Mouse (Mus musculus): Measurements from ENCODE around the gene Wars. TPM values are rescaled to one million over a fixed set of nuclear protein-coding genes. Genes with fewer than 3 reads are reported as not detected.
A peak's percentile ranks its signal among the peaks of the same experiment; 100 is the strongest.
"Not testable (repeated sequence)": the region's sequence is repeated elsewhere in the genome, so short reads cannot be mapped to it uniquely, and the experiment has no call there.

Wars gene
- polyA plus RNA-seq, 1 experiment, result 107 TPM

DNA sequence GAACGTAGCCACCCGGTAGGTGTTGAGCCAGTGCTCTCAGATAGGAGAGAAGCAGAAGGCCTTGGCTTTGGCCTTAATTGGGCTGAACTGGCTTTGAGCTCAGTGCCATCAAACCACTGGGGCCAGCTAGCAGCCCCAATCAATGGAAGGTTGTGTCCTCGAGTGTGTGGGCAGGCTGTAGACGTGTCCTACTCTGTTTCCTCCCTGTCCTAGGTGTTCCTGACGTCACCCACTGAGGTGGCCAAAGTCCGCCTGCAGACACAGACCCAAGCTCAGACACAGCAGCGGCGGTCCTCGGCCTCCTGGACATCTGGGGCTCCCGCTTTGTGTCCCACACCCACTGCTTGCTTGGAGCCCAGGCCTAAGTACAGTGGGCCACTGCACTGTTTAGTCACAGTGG, 38.9 kb downstream of the Wars start:
- DNase-seq (ENCODE audit: low read depth), result no peak
- no peak for TF ChIP-seq POLR2A (IDR thresholded peaks at IDR 0.05; ENCODE audit: borderline replicate concordance, extremely low read depth, insufficient read depth, insufficient read length, poor library complexity, severe bottlenecking)
- TF ChIP-seq CTCF (IDR thresholded peaks at IDR 0.05; ENCODE audit: borderline replicate concordance, extremely low read depth, insufficient read depth, insufficient read length), result no peak

DNA sequence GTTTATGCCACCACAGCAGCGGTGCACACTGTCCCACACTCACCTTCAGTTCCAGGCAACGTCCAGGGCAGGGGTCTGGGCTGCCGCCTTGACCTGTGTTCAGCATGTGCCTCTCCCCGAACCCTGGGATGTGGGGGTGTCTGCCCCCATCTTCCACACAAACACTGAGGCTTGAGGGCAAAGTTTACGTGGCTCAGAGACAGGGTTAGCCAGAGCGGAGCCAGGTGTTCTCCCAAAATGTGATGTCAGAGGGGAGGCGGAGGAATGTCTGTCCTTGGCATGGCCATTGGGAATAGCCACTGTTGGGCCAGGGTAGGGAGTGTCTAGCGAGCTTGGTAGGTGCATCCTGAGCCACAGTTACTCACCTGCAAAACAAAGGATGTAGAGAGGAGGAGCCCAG, 41.2 kb downstream of the Wars start:
- no peak for DNase-seq (ENCODE audit: low read depth)

DNA sequence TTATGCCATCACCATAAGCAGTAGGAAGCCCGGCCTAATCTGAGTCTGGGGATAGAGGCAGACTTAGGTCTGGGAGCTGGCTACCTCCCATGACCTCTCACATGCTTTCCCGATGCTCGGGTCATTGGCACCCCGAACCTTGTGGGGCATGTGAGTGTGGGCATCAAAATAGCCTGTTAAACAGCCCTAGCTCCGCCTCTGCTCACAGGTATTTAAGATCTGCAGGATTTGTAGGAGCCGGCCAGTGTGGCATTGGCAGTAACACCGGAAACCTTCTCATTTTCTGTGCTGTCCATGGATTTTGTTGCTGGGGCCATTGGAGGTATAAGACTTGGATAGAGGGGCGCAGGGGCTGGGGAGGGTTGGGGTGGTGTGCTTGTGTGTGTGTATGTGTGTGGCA, 43.1 kb downstream of the Wars start:
- DNase-seq (ENCODE audit: low read depth), result no peak
- TF ChIP-seq CTCF (IDR thresholded peaks at IDR 0.05; ENCODE audit: borderline replicate concordance, extremely low read depth, insufficient read depth, insufficient read length) (no peak), POLR2A (IDR thresholded peaks at IDR 0.05; ENCODE audit: borderline replicate concordance, extremely low read depth, insufficient read depth, insufficient read length, poor library complexity, severe bottlenecking) (no peak)

More for the DNA sequence above, 41.2 kb downstream of the Wars start:
- no peak for TF ChIP-seq POLR2A (IDR thresholded peaks at IDR 0.05; ENCODE audit: borderline replicate concordance, extremely low read depth, insufficient read depth, insufficient read length, poor library complexity, severe bottlenecking)
- no peak for TF ChIP-seq CTCF (IDR thresholded peaks at IDR 0.05; ENCODE audit: borderline replicate concordance, extremely low read depth, insufficient read depth, insufficient read length)

DNA sequence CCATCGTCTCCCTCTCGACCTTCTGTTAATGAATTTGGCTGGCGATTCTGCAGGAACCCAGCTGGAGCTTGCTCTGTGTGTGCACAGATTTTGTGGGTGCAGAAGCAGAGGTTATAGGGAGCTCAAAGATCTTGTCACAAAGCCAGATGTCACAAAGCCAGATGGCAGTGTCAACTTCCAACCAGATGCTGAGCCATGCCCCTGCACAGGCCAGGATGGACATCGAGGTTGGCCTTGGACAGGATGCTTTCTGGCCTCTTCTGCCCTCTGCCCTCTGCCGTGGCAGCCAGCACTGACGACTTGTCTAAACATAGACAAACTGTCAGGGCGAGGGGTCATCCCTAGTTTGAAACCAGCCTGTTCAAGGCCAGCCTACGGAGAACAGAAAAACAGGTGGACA, 43.8 kb downstream of the Wars start:
- DNase-seq (ENCODE audit: low read depth), result no peak
- TF ChIP-seq CTCF (IDR thresholded peaks at IDR 0.05; ENCODE audit: borderline replicate concordance, extremely low read depth, insufficient read depth, insufficient read length) (no peak), POLR2A (IDR thresholded peaks at IDR 0.05; ENCODE audit: borderline replicate concordance, extremely low read depth, insufficient read depth, insufficient read length, poor library complexity, severe bottlenecking) (no peak)

DNA sequence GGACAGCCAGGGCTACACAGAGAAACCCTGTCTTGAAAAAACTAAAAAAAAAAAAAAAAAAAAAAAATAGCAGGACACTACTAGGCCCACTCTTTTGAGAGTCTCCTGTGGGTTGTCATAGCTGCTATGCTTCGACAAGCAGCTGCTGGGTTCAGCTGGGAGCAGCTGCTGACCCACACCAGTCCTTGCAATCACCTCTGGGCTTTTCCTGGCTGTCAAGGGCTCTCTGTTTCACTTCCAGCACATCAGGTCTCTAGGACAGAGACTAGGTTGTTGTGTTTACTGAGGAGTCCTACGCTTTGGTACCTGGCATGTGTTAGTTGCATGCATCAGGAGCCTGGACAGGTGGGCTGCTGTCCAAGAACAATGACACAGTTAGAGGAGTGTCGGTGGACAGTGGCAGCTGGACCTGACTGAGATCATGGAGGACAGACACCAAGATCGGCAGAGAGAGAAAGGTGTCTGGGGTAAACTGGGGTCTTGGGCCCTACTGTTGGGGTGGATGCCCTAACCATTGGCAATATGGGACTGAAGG, 44.4 kb downstream of the Wars start:
- TF ChIP-seq CTCF (IDR thresholded peaks at IDR 0.05; ENCODE audit: borderline replicate concordance, extremely low read depth, insufficient read depth, insufficient read length), result no peak
- no peak for TF ChIP-seq POLR2A (IDR thresholded peaks at IDR 0.05; ENCODE audit: borderline replicate concordance, extremely low read depth, insufficient read depth, insufficient read length, poor library complexity, severe bottlenecking)
- no peak for DNase-seq (ENCODE audit: low read depth)

DNA sequence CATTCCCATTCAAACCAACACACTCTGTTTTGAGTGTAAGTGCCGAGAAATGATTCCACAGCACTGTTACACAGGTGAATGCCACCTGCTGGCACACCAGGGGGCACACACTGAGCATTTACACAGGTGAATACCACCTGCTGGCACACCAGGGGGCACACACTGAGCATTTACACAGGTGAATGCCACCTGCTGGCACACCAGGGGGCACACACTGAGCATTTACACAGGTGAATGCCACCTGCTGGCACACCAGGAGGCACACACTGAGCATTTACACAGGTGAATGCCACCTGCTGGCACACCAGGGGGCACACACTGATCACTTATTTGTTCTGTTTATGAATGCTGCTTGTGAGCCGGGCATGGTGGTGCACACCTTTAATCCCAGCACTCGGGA, 45.9 kb downstream of the Wars start:
- DNase-seq (ENCODE audit: low read depth), result not testable (repeated sequence)

DNA sequence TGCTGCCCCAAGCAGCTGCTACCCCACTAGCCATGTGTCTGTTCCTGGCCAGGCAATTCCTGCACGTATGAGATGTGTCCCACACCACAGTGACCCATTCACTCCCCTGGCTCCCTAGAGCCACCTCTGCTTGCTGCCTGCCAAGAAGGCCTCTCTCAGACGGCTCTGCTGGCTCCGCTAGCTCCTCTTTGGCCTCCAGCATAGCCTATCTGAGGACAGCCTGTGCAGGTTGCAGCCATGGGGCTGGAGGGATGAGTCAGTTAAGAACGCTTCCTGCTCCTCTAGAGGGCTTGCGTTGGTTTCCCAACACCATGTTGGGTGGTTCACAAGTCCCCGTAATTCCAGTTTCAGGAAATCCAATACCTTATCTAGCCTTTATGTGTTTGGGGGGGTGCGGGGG, 51.3 kb downstream of the Wars start:
- TF ChIP-seq POLR2A (IDR thresholded peaks at IDR 0.05; ENCODE audit: borderline replicate concordance, extremely low read depth, insufficient read depth, insufficient read length, poor library complexity, severe bottlenecking), result no peak
- TF ChIP-seq CTCF (IDR thresholded peaks at IDR 0.05; ENCODE audit: borderline replicate concordance, extremely low read depth, insufficient read depth, insufficient read length), result no peak

DNA sequence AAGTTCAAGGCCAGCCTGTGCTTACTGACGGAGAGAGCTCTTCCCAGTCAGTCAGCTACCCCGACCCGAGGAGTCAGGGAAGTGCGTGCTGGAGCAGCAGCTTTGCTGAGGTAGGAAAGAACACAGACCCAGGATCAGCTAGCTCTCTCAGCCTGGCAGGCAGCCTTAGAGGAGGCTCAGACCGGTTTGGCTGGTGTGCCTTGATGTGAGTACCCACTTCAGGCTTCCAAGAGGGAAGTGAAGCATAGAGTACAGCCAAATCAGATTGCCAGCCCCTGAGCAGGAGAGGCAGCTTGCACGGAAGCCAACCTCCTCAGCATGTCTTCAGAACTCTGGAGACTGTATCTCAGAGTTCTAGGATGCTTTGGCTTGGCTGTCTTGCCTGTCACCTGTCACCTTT, 52.8 kb downstream of the Wars start:
- DNase-seq (ENCODE audit: low read depth), result peak; percentile 20
- TF ChIP-seq POLR2A (IDR thresholded peaks at IDR 0.05; ENCODE audit: borderline replicate concordance, extremely low read depth, insufficient read depth, insufficient read length, poor library complexity, severe bottlenecking), result no peak
- TF ChIP-seq CTCF (IDR thresholded peaks at IDR 0.05; ENCODE audit: borderline replicate concordance, extremely low read depth, insufficient read depth, insufficient read length), result no peak

More for the DNA sequence above, 51.3 kb downstream of the Wars start:
- DNase-seq (ENCODE audit: low read depth), result no peak

DNA sequence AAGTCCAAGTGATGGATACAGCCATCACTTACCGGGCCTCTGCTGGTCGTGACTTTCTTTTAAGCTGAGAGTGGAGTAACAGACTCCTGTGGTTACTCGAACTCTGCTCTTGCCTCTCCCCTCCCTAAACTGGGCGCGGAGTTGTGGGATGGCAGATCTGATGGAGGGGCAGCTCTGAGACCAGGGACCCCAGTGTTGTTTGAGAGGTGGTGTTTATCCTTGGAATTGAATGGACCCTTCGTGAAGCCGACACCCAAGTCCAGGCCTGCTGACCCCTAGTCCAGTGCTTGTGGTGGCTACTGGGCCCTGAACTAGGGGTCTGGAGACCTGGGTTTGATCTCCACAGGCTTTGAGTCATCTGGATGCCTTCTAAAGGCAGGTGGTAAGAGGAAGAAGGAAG, 57.3 kb downstream of the Wars start:
- DNase-seq (ENCODE audit: low read depth), result no peak
- TF ChIP-seq CTCF (IDR thresholded peaks at IDR 0.05; ENCODE audit: borderline replicate concordance, extremely low read depth, insufficient read depth, insufficient read length), result no peak
- no peak for TF ChIP-seq POLR2A (IDR thresholded peaks at IDR 0.05; ENCODE audit: borderline replicate concordance, extremely low read depth, insufficient read depth, insufficient read length, poor library complexity, severe bottlenecking)

DNA sequence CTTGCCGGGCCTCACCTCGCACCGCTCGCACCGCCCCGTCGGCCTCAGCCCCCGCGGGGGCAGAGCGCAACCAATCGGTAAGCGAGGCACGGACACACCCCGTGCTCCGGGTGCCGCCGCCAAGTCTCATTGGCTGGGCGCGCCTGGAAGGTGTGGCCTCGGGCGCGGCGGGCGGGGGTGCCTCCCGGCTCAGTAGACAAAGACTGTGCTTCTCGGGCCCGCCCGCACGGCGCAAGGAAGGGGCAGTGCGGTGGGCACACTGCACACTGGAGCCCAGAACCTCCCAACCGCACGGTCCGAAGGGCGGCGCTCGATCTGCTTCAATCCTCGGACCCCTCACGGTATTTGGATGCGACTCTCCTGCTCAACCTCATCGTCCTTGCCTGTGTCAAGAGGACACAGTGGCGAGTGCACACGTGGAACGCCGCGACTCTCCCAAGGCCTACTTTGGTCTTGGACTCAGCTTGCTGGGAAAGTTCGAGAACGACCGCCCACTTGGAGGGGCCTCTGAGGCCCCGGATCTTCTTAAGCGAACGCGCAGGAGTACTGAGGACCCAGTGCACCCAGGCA, 58.0 kb downstream of the Wars start, which contains the start of the genes Slc25a29 and Slc25a47:
Gene Slc25a29, minus strand, starts transcription at position 44 of the 570 bp plus-strand sequence.
Gene Slc25a47, plus strand, starts transcription at position 207 of the 570 bp plus-strand sequence.
- peak; percentile 99 for DNase-seq (ENCODE audit: low read depth)
- TF ChIP-seq CTCF (IDR thresholded peaks at IDR 0.05; ENCODE audit: borderline replicate concordance, extremely low read depth, insufficient read depth, insufficient read length) (no peak), POLR2A (IDR thresholded peaks at IDR 0.05; ENCODE audit: borderline replicate concordance, extremely low read depth, insufficient read depth, insufficient read length, poor library complexity, severe bottlenecking) (peak; percentile 61; the same call in 1 of the 2 replicates)

DNA sequence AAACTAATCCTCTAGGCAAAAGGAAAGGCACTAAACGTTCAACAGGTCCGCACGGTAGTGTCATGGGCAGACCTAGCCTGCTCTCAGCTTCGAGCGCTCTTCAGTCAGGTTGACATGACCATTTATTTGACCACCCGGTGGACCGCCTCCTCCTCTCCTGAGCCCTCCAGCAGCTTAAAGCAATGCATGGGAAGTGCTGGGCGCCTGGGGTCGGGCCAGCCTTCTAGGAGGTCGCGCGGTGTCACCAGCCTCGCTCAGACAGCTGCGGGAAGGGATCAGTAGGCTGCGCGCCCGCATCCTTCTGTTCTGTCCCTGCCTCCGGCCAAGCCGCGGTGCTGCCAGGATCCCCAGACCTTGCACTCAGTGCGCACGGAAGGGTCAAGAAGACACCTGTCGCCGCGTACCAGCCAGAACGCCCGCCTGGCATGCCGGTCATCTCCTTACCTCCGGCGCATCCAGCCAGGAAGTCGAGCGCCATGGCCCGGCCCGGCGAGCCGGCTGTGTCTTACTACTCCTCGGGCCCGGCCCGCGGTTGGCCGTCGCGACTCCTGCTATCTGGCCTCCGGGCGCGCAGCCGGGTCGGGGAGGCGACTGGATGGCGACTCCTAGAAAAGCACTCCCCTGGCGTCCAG, 58.6 kb downstream of the Wars start:
- TF ChIP-seq POLR2A (IDR thresholded peaks at IDR 0.05; ENCODE audit: borderline replicate concordance, extremely low read depth, insufficient read depth, insufficient read length, poor library complexity, severe bottlenecking) (no peak), CTCF (IDR thresholded peaks at IDR 0.05; ENCODE audit: borderline replicate concordance, extremely low read depth, insufficient read depth, insufficient read length) (no peak)
- DNase-seq (ENCODE audit: low read depth), result no peak

DNA sequence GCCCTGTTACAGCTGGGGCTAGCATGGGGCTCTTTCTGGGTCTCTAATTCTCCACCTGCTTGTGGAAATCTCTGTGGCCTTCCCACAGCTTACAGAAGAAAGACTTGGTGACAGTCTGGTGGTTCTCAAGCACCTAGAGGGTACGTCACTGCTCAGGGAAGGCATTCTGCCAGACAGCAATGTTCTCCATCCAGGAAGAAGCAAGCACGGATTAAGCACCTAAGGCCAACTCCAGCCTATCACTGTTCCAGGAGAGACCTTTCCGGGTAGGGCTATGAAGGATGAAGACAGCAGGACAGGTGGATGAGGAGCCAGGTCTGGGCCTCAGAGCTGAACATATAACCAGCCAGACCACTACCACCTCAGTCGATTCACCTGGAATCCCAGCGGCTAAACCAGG, 59.2 kb downstream of the Wars start:
- DNase-seq (ENCODE audit: low read depth), result no peak
- no peak for TF ChIP-seq POLR2A (IDR thresholded peaks at IDR 0.05; ENCODE audit: borderline replicate concordance, extremely low read depth, insufficient read depth, insufficient read length, poor library complexity, severe bottlenecking)
- no peak for TF ChIP-seq CTCF (IDR thresholded peaks at IDR 0.05; ENCODE audit: borderline replicate concordance, extremely low read depth, insufficient read depth, insufficient read length)

Data from brain, embryonic 14.5 days (tissue).